Mouse (Mus musculus): ENCODE results near the gene Spata3.

Gene Spata3

GRCm38 (mm10) chr1:86032273-86032987 is 15.8 kb downstream of the Spata3 start:
- DNase-seq, result no peak

- peak; percentile 32 to 54 for DNase-seq
Observed at GRCm38 (mm10) chr1:86038191-86038951, 21.8 kb downstream of the Spata3 start.

DNA sequence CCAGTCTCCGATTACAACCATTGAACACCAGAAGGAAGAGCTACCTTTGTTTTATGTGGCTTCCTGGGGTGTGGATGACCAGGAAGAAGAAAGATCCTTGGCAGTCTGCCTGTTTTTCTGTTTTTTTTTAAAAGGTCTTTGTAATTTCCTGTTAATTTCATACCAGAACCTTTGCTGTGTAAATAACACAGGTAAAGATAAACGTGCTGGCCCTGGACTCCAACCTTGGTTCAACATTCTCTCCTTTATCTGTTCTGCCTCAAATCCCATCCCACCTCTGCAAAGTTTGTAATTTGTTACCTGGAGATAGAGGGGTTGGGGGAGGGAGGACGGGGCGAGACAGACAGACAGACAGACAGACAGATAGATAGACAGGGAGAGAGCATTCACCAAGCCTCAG is 23.5 kb downstream of the Spata3 start:
- DNase-seq, result no peak

- DNase-seq, result no peak
Observed at GRCm38 (mm10) chr1:86040817-86041216, 24.2 kb downstream of the Spata3 start.

DNA sequence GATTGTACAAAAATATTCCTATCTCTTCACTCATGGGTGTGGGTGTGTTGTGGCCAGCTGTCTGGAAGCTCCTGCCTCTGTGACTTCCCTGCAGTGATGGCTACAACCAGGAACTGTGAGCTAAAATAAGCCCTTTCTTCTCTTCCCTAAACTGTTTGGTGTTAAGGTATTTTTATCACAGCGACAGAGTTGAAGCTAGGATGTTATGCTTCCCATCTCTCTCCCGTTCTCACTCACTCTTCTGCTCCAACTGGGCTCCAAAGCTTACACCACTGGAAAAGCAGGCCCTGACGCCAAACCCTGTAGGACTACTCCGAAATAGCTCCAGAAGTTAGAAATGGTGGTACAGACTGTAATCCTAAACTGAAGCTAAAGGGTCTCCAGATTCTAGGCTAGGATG is 28.4 kb downstream of the Spata3 start:
- no peak for DNase-seq

DNA sequence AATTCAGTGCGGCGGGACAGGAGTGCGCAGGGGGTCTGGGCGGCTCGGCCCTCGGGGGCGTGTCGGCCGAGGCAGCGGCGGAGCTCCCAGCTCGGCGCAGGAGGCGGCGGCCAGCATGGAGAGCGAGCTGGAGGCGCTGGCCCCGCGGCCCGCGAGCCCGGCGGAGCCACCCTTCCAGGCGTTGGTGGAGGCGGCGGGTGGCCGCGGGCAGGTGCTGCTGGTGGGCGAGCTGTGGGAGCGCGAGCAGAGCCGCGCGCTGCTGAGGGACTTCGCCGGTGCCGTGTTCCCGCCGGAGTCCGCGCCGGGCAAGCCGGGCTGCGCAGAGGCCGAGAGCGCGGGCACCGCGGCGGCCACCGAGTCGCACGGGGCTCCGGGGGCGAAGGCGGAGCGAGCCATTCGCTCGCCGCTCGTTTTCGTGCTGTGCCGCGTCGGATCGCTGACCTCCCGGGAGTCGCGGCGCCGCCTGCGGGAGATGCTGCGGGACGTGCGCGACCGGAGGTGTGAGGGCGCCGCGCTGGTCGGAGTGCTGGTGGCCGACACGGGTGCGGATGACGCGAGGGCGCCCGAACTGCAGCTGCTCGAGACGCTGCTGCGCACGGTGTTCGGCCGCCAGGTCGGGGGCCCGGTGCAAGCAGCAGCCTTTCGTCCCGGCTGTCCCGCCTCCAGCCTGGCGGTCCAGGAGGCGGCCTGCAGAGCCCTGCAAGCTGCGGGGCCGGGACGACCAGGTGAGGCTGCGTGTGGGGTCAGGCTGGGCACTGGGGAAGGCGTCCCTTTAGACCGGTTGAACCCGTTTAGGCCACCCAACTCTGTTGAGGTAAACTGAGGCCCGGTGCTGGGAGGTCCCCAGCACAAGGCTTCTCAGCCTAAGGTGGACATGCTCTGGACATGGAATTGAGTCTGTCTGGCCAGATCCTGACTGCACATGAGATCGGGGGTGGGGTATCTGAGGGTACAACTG is 29.5 kb downstream of the Spata3 start, which contains the start of gene 2810459M11Rik:
TSS of gene 2810459M11Rik (plus strand) at position 16 of the 958 bp plus-strand sequence.
- DNase-seq, result peak; percentile 34 to 53

GRCm38 (mm10) chr1:86046833-86047563 is 30.4 kb downstream of the Spata3 start:
- no peak for DNase-seq

- DNase-seq, result no peak
Observed at GRCm38 (mm10) chr1:86048231-86048630, 31.6 kb downstream of the Spata3 start.

- DNase-seq, result no peak
Observed at GRCm38 (mm10) chr1:86048744-86049143, 32.1 kb downstream of the Spata3 start.

DNA sequence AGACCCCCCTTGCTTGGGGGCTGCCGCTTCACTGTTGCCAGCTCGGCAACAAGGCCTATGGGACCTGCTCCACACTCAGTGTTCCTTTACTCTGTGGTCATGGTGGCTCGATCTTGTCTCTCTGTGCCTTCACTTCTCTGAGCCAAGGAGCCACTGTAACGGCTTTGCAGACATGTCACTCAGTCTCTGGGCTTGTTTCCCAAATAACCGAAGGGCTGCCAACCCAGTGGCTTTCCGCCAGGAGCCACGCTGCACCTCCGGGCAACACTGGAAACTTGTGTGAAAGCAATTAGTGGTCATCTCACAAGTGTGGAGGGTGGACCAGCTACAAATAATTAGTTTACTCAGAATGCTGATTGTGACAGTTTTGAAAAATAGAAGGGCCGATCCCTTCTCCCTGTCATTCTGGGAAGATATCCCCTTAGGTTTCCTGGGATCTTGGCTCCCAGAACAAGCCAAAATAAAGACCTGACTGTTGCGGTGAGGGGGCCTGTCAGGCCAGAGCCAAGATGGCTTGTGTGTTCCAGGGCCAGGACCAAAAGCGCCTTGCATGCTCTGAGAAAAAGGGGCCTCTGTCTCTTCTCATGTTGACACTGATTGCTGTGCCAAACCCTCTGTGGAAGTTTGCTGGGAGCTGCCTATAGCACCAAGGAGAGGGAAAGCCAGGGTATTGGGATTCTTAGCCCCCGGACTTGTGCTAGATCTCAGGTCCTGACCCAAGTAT is 36.7 kb downstream of the Spata3 start:
- DNase-seq, result peak; percentile 16 to 42

- no peak for DNase-seq
Observed at GRCm38 (mm10) chr1:86054943-86055342, 38.3 kb downstream of the Spata3 start.

- no peak for DNase-seq
Observed at GRCm38 (mm10) chr1:86056284-86056683, 39.7 kb downstream of the Spata3 start.

GRCm38 (mm10) chr1:86058856-86059769 is 42.5 kb downstream of the Spata3 start:
- DNase-seq, result peak; percentile 92 to 95

DNA sequence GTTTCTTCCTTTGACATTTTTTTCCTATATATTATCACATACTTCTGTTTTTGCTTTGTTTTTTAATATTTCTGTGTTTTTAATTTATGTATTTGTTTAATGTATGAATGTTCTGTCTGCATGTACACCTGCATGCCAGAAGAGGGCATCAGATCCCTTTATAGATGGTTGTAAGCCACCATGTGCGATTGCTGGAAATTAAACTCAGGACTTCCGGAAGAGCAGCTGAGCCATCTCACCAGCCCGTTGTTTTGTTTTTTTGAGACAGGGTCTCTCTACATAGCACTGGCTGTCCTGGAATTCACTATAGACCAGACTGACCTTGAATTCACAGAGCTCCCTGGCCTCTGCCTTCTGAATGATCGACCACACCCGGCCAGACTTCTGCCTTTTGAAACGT is 45.9 kb downstream of the Spata3 start:
- DNase-seq, result no peak

DNA sequence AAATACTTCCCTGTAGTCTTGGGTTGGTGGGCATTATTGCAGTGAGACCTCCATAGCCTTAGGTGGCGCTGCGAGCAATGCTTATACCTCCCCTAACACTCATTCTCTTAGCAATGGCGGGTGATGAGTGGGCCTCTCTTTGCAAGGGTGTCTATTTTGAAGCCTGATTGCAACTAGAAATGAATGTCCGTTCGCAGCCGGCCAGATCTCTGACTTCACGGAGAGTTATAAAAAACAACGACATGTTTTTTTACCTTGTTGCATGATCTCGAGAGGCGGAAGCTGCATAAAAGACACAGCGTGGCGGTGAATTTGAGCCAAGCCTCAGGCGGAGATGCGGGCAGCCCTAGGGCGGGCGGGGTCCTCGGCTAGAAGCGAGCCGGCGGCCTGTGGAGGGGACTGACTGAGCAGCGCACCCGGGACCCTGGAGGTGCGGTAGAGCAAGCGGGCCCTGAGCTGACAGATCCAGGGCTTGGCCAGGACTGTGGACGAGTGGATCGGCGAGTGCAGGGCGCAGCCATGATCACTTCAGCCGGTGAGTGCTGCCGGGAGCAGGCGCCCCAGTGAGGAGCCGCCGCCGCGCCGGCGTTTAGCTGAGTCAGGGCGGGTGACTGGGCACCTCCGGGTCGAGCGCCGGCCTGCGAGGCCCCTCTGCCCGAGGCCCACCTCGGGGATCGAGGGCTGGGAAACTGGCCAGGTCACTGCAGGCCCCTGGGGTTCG is 47.8 kb downstream of the Spata3 start, which contains the start of gene Psmd1:
TSS of gene Psmd1 (plus strand) at position 117 of the 721 bp plus-strand sequence.
- peak; percentile 89 to 92 for DNase-seq

DNA sequence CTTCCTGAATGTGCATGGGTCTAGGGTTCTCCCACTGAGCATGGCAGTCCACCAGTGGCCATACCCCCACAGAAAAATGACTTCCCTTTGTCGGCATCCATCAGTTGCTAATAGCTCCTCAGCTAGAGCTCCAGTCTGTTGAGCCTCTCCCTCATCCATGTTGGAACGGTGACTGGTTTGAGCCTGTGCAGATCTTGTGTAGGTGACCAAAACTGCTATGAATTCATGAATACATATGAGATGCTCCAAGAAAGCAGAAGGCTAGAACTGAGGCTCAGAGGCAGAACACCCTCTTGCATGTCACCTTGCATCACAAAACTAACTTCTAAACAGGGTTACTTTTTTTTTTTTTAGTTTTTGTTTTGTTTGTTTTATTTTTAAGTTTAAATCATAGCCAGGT is 59.9 kb downstream of the Spata3 start:
- no peak for DNase-seq

All from lung, postnatal 4 days (tissue).